Mouse (Mus musculus): ENCODE data around the gene Plcd4.
"Not testable (repeated sequence)": the region's sequence is repeated elsewhere in the genome, so short reads cannot be mapped to it uniquely, and the experiment has no call there.

The Plcd4 gene

GRCm38 (mm10) chr1:74542451-74542961 is at the start of gene Plcd4:
Gene Plcd4, plus strand, starts transcription at chr1:74542888.
- DNase-seq = no peak

DNA sequence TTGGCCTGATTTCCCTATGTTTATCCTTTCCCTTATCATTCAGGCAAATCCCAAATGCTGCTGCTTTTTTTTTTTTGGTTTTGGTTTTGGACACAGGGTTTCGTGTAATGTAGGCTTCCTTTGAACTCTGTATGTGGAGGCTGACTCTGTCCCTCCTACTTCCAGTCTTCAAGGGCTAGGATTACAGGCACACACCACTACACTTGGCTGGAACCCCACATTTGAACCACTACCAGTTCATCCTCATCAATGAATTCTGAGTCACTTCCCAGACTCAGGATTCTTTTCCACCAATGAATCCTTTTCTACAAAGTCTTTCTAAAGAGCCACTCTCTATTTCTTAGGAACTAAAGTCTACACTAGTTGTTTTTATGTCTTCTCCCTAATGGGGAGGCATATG is 41.6 kb upstream of the Plcd4 start:
- DNase-seq = no peak

- DNase-seq = no peak
Measured at GRCm38 (mm10) chr1:74505393-74505720, 37.3 kb upstream of the Plcd4 start.

GRCm38 (mm10) chr1:74505721-74506464 is 36.8 kb upstream of the Plcd4 start, which contains the start of gene Cnot9:
Gene Cnot9, plus strand, starts transcription at chr1:74506058.
- DNase-seq = peak; percentile 100

GRCm38 (mm10) chr1:74506471-74506881 is 36.2 kb upstream of the Plcd4 start:
- no peak for DNase-seq

DNA sequence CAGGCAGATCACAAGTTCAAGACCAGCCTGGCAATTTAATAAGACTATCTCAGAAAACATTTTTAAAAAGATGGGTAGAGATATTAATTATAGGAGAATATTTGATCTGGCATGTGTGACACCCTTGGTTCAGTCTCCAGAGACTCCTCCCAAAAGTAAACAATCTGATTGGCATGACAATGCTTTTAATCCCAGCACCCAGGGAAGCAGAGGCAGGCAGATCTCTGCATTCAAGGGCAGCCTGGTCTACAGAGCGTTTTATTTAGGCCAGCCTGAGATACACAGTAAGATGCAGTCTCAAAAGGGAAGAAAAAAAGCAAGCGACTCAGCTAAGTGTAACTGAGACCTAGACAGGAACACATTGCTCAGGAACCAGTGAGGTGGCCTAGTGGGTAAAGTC is 34.9 kb upstream of the Plcd4 start:
- DNase-seq = no peak

GRCm38 (mm10) chr1:74511306-74511705 is 31.4 kb upstream of the Plcd4 start:
- DNase-seq = no peak

- not testable (repeated sequence) for DNase-seq
Measured at GRCm38 (mm10) chr1:74512999-74513398, 29.7 kb upstream of the Plcd4 start.

- DNase-seq = no peak
Measured at GRCm38 (mm10) chr1:74519875-74520274, 22.8 kb upstream of the Plcd4 start.

- DNase-seq = no peak
Measured at GRCm38 (mm10) chr1:74524746-74525145, 17.9 kb upstream of the Plcd4 start.

- DNase-seq = no peak
Measured at GRCm38 (mm10) chr1:74528589-74528988, 14.1 kb upstream of the Plcd4 start.

DNA sequence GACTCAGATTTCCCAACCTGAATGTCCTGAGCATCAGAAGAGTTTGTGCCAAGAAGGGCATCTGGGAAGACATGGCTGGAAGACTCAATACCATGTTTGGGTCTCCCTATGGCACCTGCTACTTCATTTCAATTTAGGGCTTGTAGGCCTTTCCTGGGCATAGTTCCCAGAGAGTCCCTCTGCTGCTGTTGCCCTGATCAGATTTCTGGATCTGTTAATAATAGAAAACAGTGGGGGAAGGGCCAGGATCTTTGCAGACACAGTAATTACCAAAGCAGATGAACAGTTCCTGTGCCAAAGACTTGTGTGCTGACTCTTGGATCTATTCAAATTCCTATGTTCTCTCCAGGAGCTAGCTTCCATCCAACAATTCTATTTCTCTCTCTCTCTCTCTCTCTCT is 4.0 kb upstream of the Plcd4 start:
- DNase-seq = no peak

DNA sequence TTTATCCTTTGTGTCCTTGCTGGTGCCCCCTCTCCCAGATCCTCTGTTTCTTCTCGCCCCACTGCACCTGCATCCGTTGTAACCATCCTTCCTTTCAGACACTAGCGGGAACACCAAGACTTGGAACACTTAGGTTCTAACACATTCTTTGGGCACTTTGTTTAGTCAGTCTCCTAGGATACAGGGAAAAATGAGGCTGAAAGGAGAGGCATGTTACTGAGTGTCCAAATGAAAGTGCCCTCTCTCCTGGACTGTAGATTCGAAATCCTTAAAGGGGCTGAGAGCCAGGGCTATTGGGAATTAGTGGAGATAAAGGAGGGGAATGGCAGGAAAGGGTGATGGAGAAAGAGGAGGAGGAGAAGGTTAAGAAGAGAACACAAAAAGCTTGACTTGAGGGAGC is 1.5 kb downstream of the Plcd4 start, which contains the start of gene Usp37:
TSS of gene Usp37 (minus strand) at position 101 of the 400 bp plus-strand sequence.
- no peak for DNase-seq

DNA sequence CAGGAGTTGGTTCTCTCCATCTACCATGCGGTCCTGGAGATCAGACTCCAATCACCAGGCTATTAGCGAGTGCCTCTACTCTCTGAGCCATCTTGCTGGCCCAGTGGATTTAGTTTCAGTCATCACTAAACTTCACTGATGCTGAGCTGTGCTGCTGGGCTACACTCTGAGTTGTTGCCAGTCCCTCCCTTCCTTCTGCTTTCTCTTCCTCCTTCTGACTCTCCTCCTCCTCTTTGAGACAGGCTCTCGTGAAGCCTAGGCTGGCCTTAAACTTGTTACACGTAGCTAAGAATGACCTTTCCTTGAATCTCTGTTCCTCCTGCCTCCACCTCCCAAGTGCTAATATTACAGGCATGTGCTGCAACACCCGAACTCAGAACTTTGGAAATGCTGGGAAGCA is 16.4 kb downstream of the Plcd4 start:
- no peak for DNase-seq

DNA sequence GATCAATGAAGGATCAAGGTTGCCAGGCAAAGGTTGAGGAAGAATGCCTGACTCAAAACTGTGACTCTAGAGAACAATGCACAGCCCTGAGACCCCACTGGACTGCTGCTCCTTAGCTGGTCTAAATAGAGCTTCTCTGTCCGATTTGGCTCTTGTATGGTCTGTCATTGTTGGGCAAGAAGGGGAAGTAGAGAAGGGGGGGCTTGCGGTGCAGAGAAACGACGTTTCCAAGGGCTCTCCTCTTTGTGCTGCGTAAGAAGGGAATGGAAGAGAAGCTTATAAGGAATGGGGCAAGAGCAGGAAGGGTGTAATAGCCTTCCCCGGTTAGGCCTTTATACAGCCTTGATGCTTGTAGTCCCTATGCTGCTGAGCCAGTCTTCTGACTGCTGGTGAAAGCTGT is 23.1 kb downstream of the Plcd4 start:
- DNase-seq = no peak

DNA sequence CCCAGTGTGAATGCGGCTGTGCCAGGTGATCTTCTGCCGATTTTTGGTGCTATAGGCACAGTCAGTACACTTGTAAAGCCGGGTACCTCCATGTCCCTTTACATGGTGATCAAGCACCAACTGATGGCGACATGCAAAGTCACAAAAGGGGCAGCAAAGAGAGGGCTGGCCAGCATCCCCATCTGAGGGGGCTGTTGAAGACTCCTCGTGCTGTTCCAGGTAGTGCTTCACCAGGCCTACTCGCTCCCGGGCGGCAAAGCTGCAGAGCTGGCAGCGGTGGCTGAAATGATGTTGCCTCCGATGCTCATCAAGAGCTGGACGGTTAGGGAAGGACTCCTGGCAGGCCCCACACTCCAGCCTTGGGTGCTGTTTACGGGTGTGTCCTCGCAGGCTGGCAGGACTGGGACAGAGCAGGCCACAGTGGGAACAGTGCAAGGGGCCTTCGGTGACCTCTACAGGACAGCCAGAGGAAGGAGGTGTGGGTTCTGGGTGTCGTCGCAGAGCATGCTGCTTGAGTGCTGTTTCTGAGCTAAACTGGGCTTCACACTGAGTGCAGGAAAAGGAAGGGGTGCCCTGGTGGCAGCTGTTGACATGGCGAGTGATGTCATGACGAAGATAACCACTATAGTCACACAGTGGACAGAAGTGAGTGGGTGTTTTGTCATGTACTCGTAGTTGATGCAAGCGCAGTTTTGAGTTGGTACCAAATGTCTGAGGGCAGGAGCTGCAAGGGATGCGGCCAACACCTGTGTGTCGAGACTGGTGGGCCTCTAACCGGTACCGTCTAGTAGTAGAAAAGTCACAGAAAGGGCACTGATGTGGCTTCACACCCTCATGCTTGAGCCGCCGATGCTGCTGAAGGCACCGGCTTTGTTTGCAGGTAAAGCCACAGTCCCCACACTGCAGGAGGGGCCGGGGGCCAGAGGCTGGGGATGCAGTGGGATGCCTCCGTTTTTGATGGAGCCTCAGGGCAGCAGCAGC is 27.3 kb downstream of the Plcd4 start:
- DNase-seq = no peak

DNA sequence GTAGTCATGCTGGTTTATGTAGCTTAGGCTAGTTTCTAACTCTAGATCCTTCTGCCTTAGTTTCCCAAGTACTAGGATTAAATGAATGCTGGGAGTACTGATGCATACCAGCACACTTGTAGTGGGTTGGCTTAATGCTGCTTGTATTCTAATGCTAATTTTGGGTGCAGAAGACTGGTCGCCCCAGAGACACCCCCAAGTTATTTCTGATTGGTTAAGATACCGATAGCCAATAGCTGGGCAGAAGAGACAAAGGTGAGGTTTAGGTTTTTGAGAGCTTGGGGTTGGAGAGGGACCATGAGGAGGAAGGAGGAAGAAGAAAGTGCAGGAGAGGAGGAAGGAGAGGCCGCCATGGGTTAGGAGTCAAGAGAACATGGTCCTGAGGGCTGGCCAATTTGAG is 39.9 kb downstream of the Plcd4 start:
- DNase-seq = no peak

DNA sequence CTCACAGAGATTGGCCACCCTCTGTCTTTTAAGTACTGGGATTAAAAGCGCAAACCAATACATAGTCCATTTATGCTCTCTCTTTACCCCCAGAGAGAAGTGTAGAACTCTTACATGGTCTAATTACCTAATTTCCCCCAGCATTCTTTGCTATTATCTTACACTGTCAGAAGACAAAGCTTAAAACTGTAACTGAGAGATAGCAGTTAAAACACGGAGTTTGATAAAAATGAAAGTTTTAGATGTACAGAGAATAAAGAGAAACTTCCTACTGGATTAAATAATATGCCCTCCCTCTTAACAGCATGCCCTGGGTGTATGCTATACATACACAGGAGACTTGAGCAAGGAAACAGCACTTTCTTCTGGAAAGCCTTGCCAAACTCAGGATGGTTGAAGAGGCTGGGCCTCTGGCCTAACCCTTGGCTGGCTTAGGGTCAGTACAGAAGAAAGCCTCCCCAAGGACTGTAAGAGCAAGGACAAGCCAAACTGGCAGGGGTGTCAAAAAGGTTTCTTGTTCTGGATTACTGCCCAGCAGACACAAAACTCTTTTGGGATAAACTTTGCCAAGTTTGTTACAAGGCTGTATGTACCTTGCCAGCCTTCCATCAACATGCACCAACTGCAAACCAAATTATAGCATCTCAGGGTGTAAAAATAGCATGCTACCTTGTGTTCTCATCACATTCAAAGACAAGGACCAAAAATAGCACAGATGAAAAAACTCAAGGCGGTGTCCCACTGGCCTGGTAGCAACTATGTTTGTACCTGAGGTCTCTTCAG is 42.1 kb downstream of the Plcd4 start:
- no peak for DNase-seq

- DNase-seq = no peak
Measured at GRCm38 (mm10) chr1:74587233-74587772, 44.6 kb downstream of the Plcd4 start.

DNA sequence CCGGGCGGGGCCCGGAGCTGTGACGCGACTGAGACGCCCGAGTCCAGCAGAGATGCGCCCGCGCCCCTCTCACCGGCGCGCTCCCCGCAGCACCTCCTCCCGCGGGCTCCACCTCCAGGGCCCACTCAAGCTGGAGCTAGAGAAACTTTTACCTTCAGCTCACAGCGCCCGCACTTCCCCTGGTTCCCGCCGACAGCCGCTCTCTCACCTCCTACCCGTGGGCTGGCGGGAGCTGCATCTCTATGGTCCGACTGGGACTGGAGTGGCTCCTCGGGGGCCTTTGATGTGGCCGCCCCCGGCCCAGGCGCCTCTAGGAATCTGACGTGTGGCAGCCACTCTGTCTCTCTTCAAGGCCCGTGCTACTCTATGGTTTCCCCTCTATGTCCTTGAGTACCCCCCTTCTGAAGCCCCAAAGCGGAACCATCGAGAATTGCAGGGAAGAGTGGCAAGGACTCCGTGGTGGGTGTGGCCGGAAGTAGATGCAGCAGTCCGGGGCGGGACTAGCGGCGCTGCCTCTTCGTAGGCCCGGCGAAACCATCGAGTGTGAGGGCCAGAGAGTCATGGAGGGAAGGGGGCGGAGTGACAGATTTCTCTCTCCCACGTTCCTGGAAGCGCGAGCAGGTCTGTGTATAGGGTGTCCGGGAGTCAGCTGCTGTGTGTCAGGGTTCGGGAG is 45.2 kb downstream of the Plcd4 start, which contains the start of the genes Zfp142 and Bcs1l:
TSS of gene Zfp142 (minus strand) at position 474 of the 673 bp plus-strand sequence.
TSS of gene Bcs1l (plus strand) at position 517 of the 673 bp plus-strand sequence.
- peak; percentile 98 for DNase-seq

DNA sequence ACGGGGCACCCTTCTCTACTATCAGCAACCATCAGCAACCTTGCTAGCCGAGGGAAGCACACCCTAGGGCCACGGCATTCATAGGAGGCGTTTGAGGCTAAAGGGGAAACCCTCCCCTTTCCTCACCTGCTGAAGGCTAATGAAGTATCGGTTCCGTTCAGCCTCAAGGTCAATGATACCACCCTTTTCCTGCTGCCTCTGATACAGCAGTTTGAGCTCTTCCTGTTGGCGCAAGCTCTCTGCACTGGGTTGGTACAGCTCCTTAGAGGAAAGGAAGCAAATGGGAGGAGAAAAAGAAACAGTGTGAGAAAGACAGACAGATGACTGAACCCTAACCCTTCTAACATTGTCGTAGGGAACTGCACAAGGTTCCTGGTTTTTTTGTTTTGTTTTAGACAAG is 51.7 kb downstream of the Plcd4 start:
- DNase-seq = no peak

Measured in B cell, adult 2 months (primary cell).